Mouse (Mus musculus) spleen, adult 10 weeks (tissue): ENCODE data around the gene Rpl36a-ps1. TPM values are rescaled to one million over a fixed set of nuclear protein-coding genes. Genes with fewer than 3 reads are reported as not detected.

Source experiments
- polyA plus RNA-seq: library from polyadenylated mRNA; stranded (reverse); fragments of 350-450 nt; fragmentation: Illumina TruSeq; extraction: RNeasy Lipid Tissue Mini Kit (QIAGEN cat#74804); gene quantifications from one replicate; pipeline ENCODE4 v1.2.3, GENCODE M21; 2015; ENCODE audit warnings: low replicate concordance; ENCODE audit not compliant: insufficient read depth

The Rpl36a-ps1 gene
- 16.1 TPM for polyA plus RNA-seq

DNA sequence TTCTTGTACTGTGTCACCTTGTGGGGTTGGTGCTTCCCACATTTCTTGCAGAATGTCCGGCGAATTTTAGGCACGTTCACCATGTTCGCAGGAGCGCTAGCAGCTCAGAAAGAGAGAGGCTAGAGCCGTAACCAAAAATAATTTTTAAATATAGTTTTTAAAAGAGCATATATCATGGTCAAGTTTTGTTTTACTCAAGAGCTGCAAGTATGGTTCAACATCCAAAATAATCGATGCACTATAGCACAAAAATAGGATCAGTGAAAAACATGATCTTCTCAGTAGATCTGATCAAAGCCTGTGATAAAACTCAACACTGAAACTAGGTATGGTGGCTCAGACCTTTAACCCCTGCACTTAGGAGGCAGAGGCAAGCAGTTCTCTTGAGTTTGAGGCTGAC is at the start of gene Rpl36a-ps1:
Rpl36a-ps1 (minus strand) TSS at position 101 of the 400 bp plus-strand sequence.

Other genes with a start within 250 kb of the Rpl36a-ps1 start
- gene Mzt1, start 51.8 kb upstream of the Rpl36a-ps1 start, polyA plus RNA-seq = 63.5 TPM
- gene Bora, start 51.9 kb upstream of the Rpl36a-ps1 start, polyA plus RNA-seq = 10.0 TPM
- 15.1 TPM for gene Pibf1, start 105.1 kb upstream of the Rpl36a-ps1 start, polyA plus RNA-seq
- 44.4 TPM for gene Dis3, start 105.5 kb upstream of the Rpl36a-ps1 start, polyA plus RNA-seq